Mouse (Mus musculus) thymus, postnatal 25 days (tissue): ENCODE measurements around the gene Arhgef16.

ENCODE experiments used
- DNase-seq: peaks from one replicate; pipeline ENCODE4 v3.0.0; 2022

Arhgef16 gene

GRCm38 (mm10) chr4:154283671-154284070, 17.8 kb downstream of the Arhgef16 start:
- DNase-seq = no peak

- DNase-seq = no peak
Observed at GRCm38 (mm10) chr4:154279481-154279880, 22.0 kb downstream of the Arhgef16 start.

- DNase-seq = peak; percentile 33
Observed at GRCm38 (mm10) chr4:154273000-154273399, 28.5 kb downstream of the Arhgef16 start.

GRCm38 (mm10) chr4:154269520-154269919, 32.0 kb downstream of the Arhgef16 start:
- no peak for DNase-seq

GRCm38 (mm10) chr4:154267511-154267910, 34.0 kb downstream of the Arhgef16 start:
- no peak for DNase-seq

GRCm38 (mm10) chr4:154262071-154262470, 39.4 kb downstream of the Arhgef16 start:
- DNase-seq = no peak

- DNase-seq = no peak
Observed at GRCm38 (mm10) chr4:154260755-154261154, 40.7 kb downstream of the Arhgef16 start.

- no peak for DNase-seq
Observed at GRCm38 (mm10) chr4:154252537-154253255, 48.8 kb downstream of the Arhgef16 start.

GRCm38 (mm10) chr4:154249316-154249715, 52.2 kb downstream of the Arhgef16 start:
- DNase-seq = no peak

- DNase-seq = no peak
Observed at GRCm38 (mm10) chr4:154248092-154248805, 53.2 kb downstream of the Arhgef16 start.

GRCm38 (mm10) chr4:154247207-154248091, 54.0 kb downstream of the Arhgef16 start:
- DNase-seq = no peak

GRCm38 (mm10) chr4:154246115-154247040, 55.1 kb downstream of the Arhgef16 start:
- peak; percentile 44 for DNase-seq

GRCm38 (mm10) chr4:154245342-154245741, 56.1 kb downstream of the Arhgef16 start:
- DNase-seq = no peak

GRCm38 (mm10) chr4:154240608-154241007, 60.9 kb downstream of the Arhgef16 start:
- DNase-seq = no peak

- no peak for DNase-seq
Observed at GRCm38 (mm10) chr4:154239199-154239598, 62.3 kb downstream of the Arhgef16 start.

- no peak for DNase-seq
Observed at GRCm38 (mm10) chr4:154237306-154237705, 64.2 kb downstream of the Arhgef16 start.

GRCm38 (mm10) chr4:154236893-154237292, 64.6 kb downstream of the Arhgef16 start:
- no peak for DNase-seq

- DNase-seq = no peak
Observed at GRCm38 (mm10) chr4:154236001-154236400, 65.5 kb downstream of the Arhgef16 start.

GRCm38 (mm10) chr4:154232295-154232694, 69.2 kb downstream of the Arhgef16 start:
- DNase-seq = no peak

- no peak for DNase-seq
Observed at GRCm38 (mm10) chr4:154231380-154231779, 70.1 kb downstream of the Arhgef16 start.

- DNase-seq = no peak
Observed at GRCm38 (mm10) chr4:154229569-154229968, 71.9 kb downstream of the Arhgef16 start.
